In genomic region chr16:16907799-16908198, GRCm38 (mm10) we compare ENCODE assay signal across 10 mouse cellular contexts. TPM values are rescaled to one million over a fixed set of nuclear protein-coding genes. Genes with fewer than 3 reads are reported as not detected.
DNase-seq lines count a peak whose midpoint lies in the region; ATAC-seq and TF ChIP-seq lines count a peak whose summit lies in the region.
"Had no signal": no experiment of that assay in that cellular context is flagged by ENCODE, and none has a peak within 500 bp of the region (broad histone marks: within the 10 kb centered on the region; RNA-seq: fewer than 3 reads in every experiment).

No protein-coding gene starts in this region.

- WGBS in hindbrain, embryonic 15.5 days, result 85% methylated on average over 6 of the region's 6 CpGs
- 82% methylated on average over 6 of the region's 6 CpGs for WGBS in hindbrain, embryonic 10.5 days
- WGBS in kidney, postnatal 0 days, result 64% methylated on average over 6 of the region's 6 CpGs
- 74% methylated on average over 6 of the region's 6 CpGs for WGBS in hindbrain, embryonic 16.5 days

- DNase-seq in hindbrain, embryonic 10.5 days (ENCODE audit: low spot score), result no peak
- DNase-seq in heart, adult 8-10 months (ENCODE audit: low spot score), result peak; percentile 93
- peak; percentile 51 for DNase-seq in kidney, postnatal 0 days (ENCODE audit: low spot score)
- DNase-seq in mesoderm, embryonic 11.5 days (ENCODE audit: low read depth, low spot score), result peak; percentile 12
- DNase-seq in frontal cortex, postnatal 25 days (ENCODE audit: low spot score in 2 of 2), result no peak
- no peak for DNase-seq in frontal cortex, postnatal 10 days (ENCODE audit: low spot score in 2 of 2)

- ATAC-seq in hindbrain, embryonic 15.5 days (ENCODE audit: low FRiP score, low read depth), result no peak
- no peak for ATAC-seq in kidney, postnatal 0 days (replicated peaks; ENCODE audit: low FRiP score, low read depth)
- ATAC-seq in hindbrain, embryonic 16.5 days, result no peak

- TF ChIP-seq CTCF in kidney, postnatal 0 days (IDR thresholded peaks at IDR 0.05; ENCODE audit: low read depth), result no peak

- H3K4me2 ChIP-seq in hindbrain, embryonic 15.5 days, result no peak overlapping the region
- no peak overlapping the region for H3K4me2 ChIP-seq in kidney, postnatal 0 days (ENCODE audit: low read length)
- no peak overlapping the region for H3K4me2 ChIP-seq in hindbrain, embryonic 16.5 days (ENCODE audit: low read length)
- H3K4me2 ChIP-seq: embryonic facial prominence, embryonic 13.5 days had no signal

- H3K27ac ChIP-seq in hindbrain, embryonic 15.5 days (replicated peaks), result peak overlapping the region; percentile 21; the same call in 1 of the 2 replicates
- no peak overlapping the region for H3K27ac ChIP-seq in hindbrain, embryonic 10.5 days
- peak overlapping the region; percentile 77 for H3K27ac ChIP-seq in kidney, postnatal 0 days
- H3K27ac ChIP-seq in hindbrain, embryonic 16.5 days (ENCODE audit: low read depth, low read length), result no peak overlapping the region
- H3K27ac ChIP-seq: embryonic facial prominence, embryonic 13.5 days had no signal

- no peaks in the 10 kb centered on the region for H3K9me3 ChIP-seq in hindbrain, embryonic 15.5 days
- H3K9me3 ChIP-seq in hindbrain, embryonic 10.5 days, result no peaks in the 10 kb centered on the region
- no peaks in the 10 kb centered on the region for H3K9me3 ChIP-seq in kidney, postnatal 0 days (replicated peaks; ENCODE audit: low read length)
- H3K9me3 ChIP-seq in hindbrain, embryonic 16.5 days (ENCODE audit: control insufficient read depth, low read length), result no peaks in the 10 kb centered on the region
- H3K9me3 ChIP-seq: embryonic facial prominence, embryonic 13.5 days had no signal

- H3K9ac ChIP-seq in hindbrain, embryonic 15.5 days, result no peak overlapping the region
- no peak overlapping the region for H3K9ac ChIP-seq in kidney, postnatal 0 days (ENCODE audit: low read depth, low read length)
- H3K9ac ChIP-seq in hindbrain, embryonic 16.5 days (ENCODE audit: low read depth, low read length), result no peak overlapping the region
- H3K9ac ChIP-seq: embryonic facial prominence, embryonic 13.5 days had no signal

- H3K4me1 ChIP-seq in hindbrain, embryonic 15.5 days (replicated peaks), result no peaks in the 10 kb centered on the region; the same call in 1 of the 2 replicates
- peaks cover 13% of the 10 kb centered on the region for H3K4me1 ChIP-seq in hindbrain, embryonic 10.5 days (replicated peaks)
- no peaks in the 10 kb centered on the region for H3K4me1 ChIP-seq in kidney, postnatal 0 days (replicated peaks; ENCODE audit: insufficient read depth, low read length)
- peaks cover 5% of the 10 kb centered on the region for H3K4me1 ChIP-seq in hindbrain, embryonic 16.5 days (ENCODE audit: control insufficient read depth, insufficient read depth, low read depth, low read length)

- no peaks in the 10 kb centered on the region for H3K27me3 ChIP-seq in hindbrain, embryonic 15.5 days
- no peaks in the 10 kb centered on the region for H3K27me3 ChIP-seq in hindbrain, embryonic 10.5 days (ENCODE audit: insufficient read depth, poor library complexity, severe bottlenecking)
- no peaks in the 10 kb centered on the region for H3K27me3 ChIP-seq in kidney, postnatal 0 days (ENCODE audit: insufficient read depth, low read length)
- no peaks in the 10 kb centered on the region for H3K27me3 ChIP-seq in hindbrain, embryonic 16.5 days (replicated peaks; ENCODE audit: control insufficient read depth, insufficient read depth, low read length)
- H3K27me3 ChIP-seq: embryonic facial prominence, embryonic 13.5 days had no signal

- H3K4me3 ChIP-seq in hindbrain, embryonic 15.5 days, result no peak overlapping the region
- no peak overlapping the region for H3K4me3 ChIP-seq in hindbrain, embryonic 10.5 days
- H3K4me3 ChIP-seq in kidney, postnatal 0 days (replicated peaks; ENCODE audit: low read depth, low read length), result no peak overlapping the region
- no peak overlapping the region for H3K4me3 ChIP-seq in hindbrain, embryonic 16.5 days (ENCODE audit: low read length)
- H3K4me3 ChIP-seq: embryonic facial prominence, embryonic 13.5 days had no signal

- H3K36me3 ChIP-seq in hindbrain, embryonic 15.5 days, result peaks cover 80% of the 10 kb centered on the region
- peaks cover 89% of the 10 kb centered on the region for H3K36me3 ChIP-seq in hindbrain, embryonic 10.5 days
- peaks cover 50% of the 10 kb centered on the region for H3K36me3 ChIP-seq in kidney, postnatal 0 days (ENCODE audit: insufficient read depth, low read length)
- H3K36me3 ChIP-seq in hindbrain, embryonic 16.5 days (ENCODE audit: control insufficient read depth, insufficient read depth, low read length), result peaks cover 30% of the 10 kb centered on the region

RNA-seq across cellular contexts. Expression of gene Ppm1f, which starts 11.5 kb away (rescaled TPM):
- 26.7 and 27.6 TPM in 2 replicates for polyA plus RNA-seq in hindbrain, embryonic 15.5 days (2015; fragmentation: Nextera tagmentation; extraction: Ambion mirVana)
- 26.5 and 29.5 TPM in 2 replicates for polyA plus RNA-seq in hindbrain, embryonic 10.5 days (2016; fragmentation: Nextera tagmentation; extraction: Ambion mirVana)
- 10 to 100 TPM; 24.7 to 32.6 (median 29.8) TPM for total RNA-seq in heart, adult 8-10 months (2022)
- 15.1 and 17.4 TPM in 2 replicates for polyA plus RNA-seq in kidney, postnatal 0 days (2015; fragmentation: Nextera tagmentation; extraction: Ambion mirVana)
- polyA plus RNA-seq in hindbrain, embryonic 16.5 days (2015; fragmentation: Nextera tagmentation; extraction: Ambion mirVana), result 25.7 and 33.8 TPM in 2 replicates

RNA-seq across cellular contexts. Expression of gene Vpreb1, which starts 37.2 kb away (rescaled TPM):
- polyA plus RNA-seq in hindbrain, embryonic 15.5 days (2015; fragmentation: Nextera tagmentation; extraction: Ambion mirVana), result 0.52 and 1.0 TPM in 2 replicates
- polyA plus RNA-seq in hindbrain, embryonic 10.5 days (2016; fragmentation: Nextera tagmentation; extraction: Ambion mirVana), result 1.7 and 2.0 TPM in 2 replicates
- not detected for total RNA-seq in heart, adult 8-10 months (2022)
- polyA plus RNA-seq in kidney, postnatal 0 days (2015; fragmentation: Nextera tagmentation; extraction: Ambion mirVana), result 2.1 and 2.5 TPM in 2 replicates
- 0.85 and 1.3 TPM in 2 replicates for polyA plus RNA-seq in hindbrain, embryonic 16.5 days (2015; fragmentation: Nextera tagmentation; extraction: Ambion mirVana)

RNA-seq across cellular contexts. Expression of gene Top3b, which starts 37.3 kb away (rescaled TPM):
- 65.4 and 74.2 TPM in 2 replicates for polyA plus RNA-seq in hindbrain, embryonic 15.5 days (2015; fragmentation: Nextera tagmentation; extraction: Ambion mirVana)
- polyA plus RNA-seq in hindbrain, embryonic 10.5 days (2016; fragmentation: Nextera tagmentation; extraction: Ambion mirVana), result 70.2 and 70.8 TPM in 2 replicates
- 10 to 100 TPM; 23.7 to 31.4 (median 24.6) TPM for total RNA-seq in heart, adult 8-10 months (2022)
- polyA plus RNA-seq in kidney, postnatal 0 days (2015; fragmentation: Nextera tagmentation; extraction: Ambion mirVana), result 66.4 and 68.0 TPM in 2 replicates
- polyA plus RNA-seq in hindbrain, embryonic 16.5 days (2015; fragmentation: Nextera tagmentation; extraction: Ambion mirVana), result 63.1 and 74.5 TPM in 2 replicates

RNA-seq across cellular contexts. Expression of gene Igll1, which starts 44.0 kb away (rescaled TPM):
- 0.18 TPM in 1 of 2 replicates, not detected in the other for polyA plus RNA-seq in hindbrain, embryonic 15.5 days (2015; fragmentation: Nextera tagmentation; extraction: Ambion mirVana)
- polyA plus RNA-seq in hindbrain, embryonic 10.5 days (2016; fragmentation: Nextera tagmentation; extraction: Ambion mirVana), result 0.14 TPM in 1 of 2 replicates, not detected in the other
- total RNA-seq in heart, adult 8-10 months (2022), result not detected
- polyA plus RNA-seq in kidney, postnatal 0 days (2015; fragmentation: Nextera tagmentation; extraction: Ambion mirVana), result 0.24 and 0.32 TPM in 2 replicates
- polyA plus RNA-seq in hindbrain, embryonic 16.5 days (2015; fragmentation: Nextera tagmentation; extraction: Ambion mirVana), result not detected in 2 replicates
- polyA plus RNA-seq: embryonic facial prominence, embryonic 13.5 days; neural tube, embryonic 11.5 days had no signal

Comparison
In these comparisons a context has a peak if more than half of its experiments do, and no peak if none do; other contexts are left out.
1. H3K27ac ChIP-seq: peak in hindbrain, embryonic 15.5 days (single experiment) and kidney, postnatal 0 days (single experiment); none in hindbrain, embryonic 10.5 days (single experiment) and hindbrain, embryonic 16.5 days (single experiment).
2. DNase-seq: peak in heart, adult 8-10 months (single experiment), kidney, postnatal 0 days (single experiment) and mesoderm, embryonic 11.5 days (single experiment); none in hindbrain, embryonic 10.5 days (single experiment), frontal cortex, postnatal 25 days (0 of 2) and frontal cortex, postnatal 10 days (0 of 2).